Mouse (Mus musculus): Measurements from ENCODE around the gene 4930564D02Rik.
A peak's percentile ranks its signal among the peaks of the same experiment; 100 is the strongest.

DNA sequence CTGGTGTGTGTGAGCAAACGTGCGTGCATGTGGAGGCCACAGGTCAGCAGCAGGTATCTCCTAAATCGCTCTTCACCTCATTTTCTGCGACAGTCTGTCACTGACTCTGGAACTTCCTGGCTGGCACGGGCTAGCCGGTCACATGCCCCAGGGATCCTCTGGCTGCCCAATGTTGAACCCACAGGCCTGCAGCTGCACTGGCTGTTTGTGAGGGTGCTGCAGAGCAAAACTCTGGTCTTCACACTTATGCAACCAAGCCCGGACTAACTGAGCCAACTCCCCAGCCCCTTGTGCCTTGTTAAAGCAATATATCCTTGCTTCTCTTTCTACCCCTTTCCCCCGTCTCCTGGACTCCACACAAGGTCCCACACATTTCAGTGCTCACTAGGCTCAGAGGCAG lies 19.0 kb upstream of the 4930564D02Rik start:
- TF ChIP-seq CTCF (IDR thresholded peaks at IDR 0.05) (no peak), POLR2A (IDR thresholded peaks at IDR 0.05; ENCODE audit: insufficient read depth, low read depth, low read length) (peak; percentile 52; the same call in 1 of the 2 replicates)
